Comparison of ENCODE assay signal across 18 mouse cellular contexts in genomic region chr17:80880325-80880724, GRCm38 (mm10).
"Had no signal": no experiment of that assay in that cellular context is flagged by ENCODE, and none has a peak within 500 bp of the region (broad histone marks: within the 10 kb centered on the region; RNA-seq: fewer than 3 reads in every experiment).

No protein-coding gene starts in this region.

- H3K4me2 ChIP-seq: lung, embryonic 14.5 days; midbrain, embryonic 13.5 days; midbrain, embryonic 15.5 days; neural tube, embryonic 13.5 days; neural tube, embryonic 15.5 days had no signal

- H3K9me3 ChIP-seq: midbrain, embryonic 10.5 days; midbrain, embryonic 13.5 days; midbrain, embryonic 15.5 days; neural tube, embryonic 13.5 days; neural tube, embryonic 15.5 days had no signal

- H3K27me3 ChIP-seq: midbrain, embryonic 13.5 days; midbrain, embryonic 15.5 days; neural tube, embryonic 13.5 days; neural tube, embryonic 15.5 days had no signal

- ATAC-seq: midbrain, embryonic 13.5 days; midbrain, embryonic 15.5 days had no signal

- H3K36me3 ChIP-seq: midbrain, embryonic 10.5 days; midbrain, embryonic 13.5 days; midbrain, embryonic 15.5 days; neural tube, embryonic 13.5 days; neural tube, embryonic 15.5 days had no signal

- H3K4me3 ChIP-seq: midbrain, embryonic 10.5 days; midbrain, embryonic 13.5 days; midbrain, embryonic 15.5 days; myocyte; neural tube, embryonic 13.5 days; neural tube, embryonic 15.5 days had no signal

- H3K4me1 ChIP-seq: midbrain, embryonic 10.5 days had no signal

- DNase-seq: lung, adult 18-20 months; lung, embryonic 14.5 days; lung, postnatal 10 days; lung, postnatal 4 days; retina, postnatal 1 day; right cerebral cortex, adult 18-20 months; right cerebral cortex, postnatal 25 days; right cerebral cortex, postnatal 4 days; spleen, adult 18-20 months; thymus, adult 18-20 months; thymus, postnatal 14 days; thymus, postnatal 36 days had no signal

- H3K9ac ChIP-seq: lung, embryonic 14.5 days; midbrain, embryonic 13.5 days; midbrain, embryonic 15.5 days; neural tube, embryonic 13.5 days; neural tube, embryonic 15.5 days had no signal

- H3K27ac ChIP-seq: midbrain, embryonic 10.5 days; midbrain, embryonic 13.5 days; midbrain, embryonic 15.5 days; neural tube, embryonic 13.5 days; neural tube, embryonic 15.5 days had no signal
